Mouse (Mus musculus): ENCODE data around the gene Gucy2d. TPM values are rescaled to one million over a fixed set of nuclear protein-coding genes. Genes with fewer than 3 reads are reported as not detected.

The Gucy2d gene
- polyA plus RNA-seq, 1 experiment from 2014 or later, result not detected

Other genes with a start within 250 kb of the Gucy2d start
- not detected in 2 replicates for gene B3gnt6, start 240.9 kb upstream of the Gucy2d start, polyA plus RNA-seq (2014; fragmentation: Nextera tagmentation; extraction: Ambion mirVana)
- gene Acer3, start 119.2 kb upstream of the Gucy2d start, polyA plus RNA-seq (2014; fragmentation: Nextera tagmentation; extraction: Ambion mirVana), result 18.7 and 21.5 TPM in 2 replicates
- gene Tsku, start 79.1 kb upstream of the Gucy2d start, polyA plus RNA-seq (2014; fragmentation: Nextera tagmentation; extraction: Ambion mirVana), result 13.6 and 14.5 TPM in 2 replicates
- 2.6 and 3.0 TPM in 2 replicates for gene Lrrc32, start 48.9 kb downstream of the Gucy2d start, polyA plus RNA-seq (2014; fragmentation: Nextera tagmentation; extraction: Ambion mirVana)
- gene Emsy, start 216.4 kb downstream of the Gucy2d start, polyA plus RNA-seq (2014; fragmentation: Nextera tagmentation; extraction: Ambion mirVana), result 65.1 and 65.7 TPM in 2 replicates